Mouse (Mus musculus) brain, embryonic 14.5 days (tissue): ENCODE measurements at regions not wholly inside any gene's neighbourhood (a gene's known extent, or its start where the extent isn't known, plus 50 kb on each side); places are given as distances from the start of the nearest gene placed in this dataset.

Source experiments
- CTCF ChIP-seq: fragments of 200-500 bp; IDR thresholded peaks from 2 replicates; pipeline ENCODE4 v1.5.1; 2012; ENCODE audit warnings: inconsistent platforms, mild to moderate bottlenecking, moderate library complexity, borderline replicate concordance; ENCODE audit not compliant: insufficient read depth, insufficient read length; ENCODE audit errors: extremely low read depth
- POLR2A ChIP-seq: fragments of 200-500 bp; IDR thresholded peaks from 2 replicates; pipeline ENCODE4 v1.6.1; 2012; ENCODE audit warnings: mild to moderate bottlenecking, inconsistent platforms, borderline replicate concordance; ENCODE audit not compliant: poor library complexity, insufficient read depth, insufficient read length, severe bottlenecking; ENCODE audit errors: extremely low read depth

- TF ChIP-seq CTCF (no peak), POLR2A (no peak)
Measured at GRCm38 (mm10) chr8:66764992-66765528, 68.1 kb downstream of the Npy1r start.
